Mouse (Mus musculus) cerebellum, adult 11 months (tissue): ENCODE data around the gene Pmpca.
"Not testable (repeated sequence)": the region's sequence is repeated elsewhere in the genome, so short reads cannot be mapped to it uniquely, and the experiment has no call there.

ENCODE experiments used
- DNase-seq: peaks from one replicate; pipeline ENCODE4 v3.0.0; 2022

Pmpca gene

DNA sequence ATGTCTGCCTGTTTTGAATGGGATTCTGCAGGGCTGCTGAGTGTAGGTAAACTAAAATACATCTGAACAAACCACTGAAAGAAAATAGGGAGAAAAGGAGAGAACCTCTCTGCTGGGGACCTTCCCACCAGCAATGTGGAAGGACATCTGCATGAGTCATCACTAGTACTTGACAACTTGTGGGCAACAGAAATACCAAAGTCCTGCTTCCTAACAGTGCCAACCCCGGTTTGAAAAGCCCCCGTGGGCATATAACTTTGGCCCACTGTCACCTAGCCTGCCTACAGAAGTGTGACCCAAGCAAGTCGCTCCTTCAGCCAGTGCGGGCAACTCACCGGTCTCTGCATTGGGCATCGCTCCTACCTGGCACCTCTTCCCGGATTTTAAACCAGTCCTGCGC is 16.7 kb upstream of the Pmpca start:
- no peak for DNase-seq

DNA sequence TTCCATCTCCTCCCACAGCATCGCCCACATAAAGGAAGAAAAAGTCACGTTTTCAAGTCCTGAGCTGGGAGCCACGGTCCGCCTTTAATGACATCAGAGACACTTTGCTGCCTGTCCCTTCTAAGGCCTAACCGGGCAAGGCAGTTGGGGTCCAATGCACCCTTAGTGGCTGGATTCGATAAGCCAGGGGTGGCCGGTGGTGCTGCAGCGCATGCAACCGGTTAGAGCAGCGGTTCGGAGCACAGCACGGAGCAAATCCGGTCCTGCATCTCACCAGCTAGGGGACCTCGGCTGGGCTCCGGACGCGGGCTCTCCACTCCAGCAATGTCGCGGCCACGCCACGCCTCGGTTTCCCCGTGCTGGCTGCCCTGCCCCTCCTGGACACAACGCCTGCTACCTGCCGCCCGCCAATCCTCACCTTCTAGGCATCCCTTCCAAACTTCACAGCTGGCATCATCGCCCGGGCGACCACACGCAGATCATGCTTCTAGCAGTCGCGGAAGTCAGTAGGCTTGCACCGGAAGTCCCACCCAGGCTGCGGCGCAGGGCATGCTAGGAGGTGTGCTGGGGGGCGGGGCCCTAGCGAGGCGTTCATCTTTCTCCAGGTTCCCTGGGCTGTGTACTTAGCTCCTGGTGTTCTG is 8.9 kb upstream of the Pmpca start, which contains the start of gene Snapc4:
Gene Snapc4, minus strand, starts transcription at position 523 of the 641 bp plus-strand sequence.
- DNase-seq = peak; percentile 71

DNA sequence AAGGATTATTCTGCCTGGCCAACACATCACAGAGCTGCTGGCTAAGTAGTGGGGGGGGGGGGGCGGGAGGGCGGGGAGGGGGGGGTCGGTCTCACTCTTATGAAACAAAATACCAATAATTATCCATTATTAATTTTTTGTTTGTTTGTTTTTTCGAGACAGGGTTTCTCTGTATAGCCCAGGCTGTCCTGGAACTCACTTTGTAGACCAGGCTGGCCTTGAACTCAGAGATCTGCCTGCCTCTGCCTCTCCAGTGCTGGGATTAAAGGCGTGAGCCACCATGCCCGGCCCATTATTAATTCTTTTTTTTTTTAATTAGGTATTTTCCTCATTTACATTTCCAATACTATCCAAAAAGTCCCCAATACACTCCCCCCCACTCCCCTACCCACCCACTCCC is 8.3 kb upstream of the Pmpca start:
- DNase-seq = not testable (repeated sequence)

DNA sequence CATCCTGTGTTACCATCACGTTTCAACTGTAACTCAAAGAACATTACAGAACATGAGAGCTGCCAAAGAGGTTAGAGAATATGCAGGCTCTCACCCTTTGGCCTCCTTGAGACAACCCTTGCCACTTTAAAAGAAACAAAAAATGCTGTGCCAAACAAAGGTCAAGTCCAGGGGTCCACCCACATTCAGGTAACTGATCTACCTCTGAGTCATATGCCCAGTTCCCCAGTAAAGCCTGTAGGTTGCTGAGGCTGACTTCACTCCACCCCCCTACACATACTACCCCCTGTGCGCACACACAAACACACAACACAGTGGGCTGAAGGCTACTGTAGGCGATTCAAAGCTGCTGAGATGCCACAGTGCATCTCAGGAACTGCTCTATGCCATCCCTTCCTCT is 1.4 kb upstream of the Pmpca start:
- DNase-seq = no peak

DNA sequence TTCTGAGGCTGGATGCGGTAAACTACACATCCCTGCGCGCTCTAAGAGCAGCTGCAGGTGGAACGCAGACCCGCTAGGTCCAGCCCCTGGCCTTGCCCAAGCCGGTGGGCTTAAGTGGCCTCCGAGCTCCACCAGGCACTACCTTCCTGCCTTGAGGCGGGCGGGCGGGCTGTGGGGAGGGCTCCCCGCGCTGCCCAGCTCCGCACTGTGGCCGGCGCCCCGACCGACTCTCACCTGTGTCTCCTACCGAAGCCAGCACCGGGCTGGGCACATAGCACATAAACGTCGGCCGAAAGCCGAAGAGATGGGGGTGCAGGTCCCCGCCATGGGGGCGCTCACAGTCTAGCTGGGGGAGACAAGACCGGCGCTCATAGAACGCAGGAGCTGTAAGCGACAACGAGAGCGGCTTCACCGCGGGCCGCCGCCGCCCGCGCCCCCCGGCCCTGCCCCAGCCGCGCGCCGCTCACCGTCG is 421 bp upstream of the Pmpca start:
- DNase-seq = peak; percentile 35

DNA sequence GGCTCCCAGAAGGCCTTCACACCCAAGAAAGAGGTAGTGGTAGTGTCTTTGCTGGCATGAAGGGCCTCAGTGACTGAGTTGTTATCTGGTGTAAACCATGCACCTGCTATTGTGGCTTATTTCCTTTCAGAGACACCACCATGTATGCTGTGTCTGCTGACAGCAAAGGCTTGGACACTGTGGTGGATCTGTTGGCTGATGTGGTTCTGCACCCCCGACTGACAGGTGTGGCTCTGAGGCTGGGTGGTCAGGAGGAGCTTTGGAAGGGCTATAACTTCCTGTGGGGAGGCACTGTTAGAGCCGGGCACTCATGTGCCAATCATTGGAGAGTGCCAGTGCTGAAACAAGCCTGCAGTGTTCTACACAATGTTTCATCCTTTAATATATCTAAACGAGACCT is 1.8 kb downstream of the Pmpca start:
- DNase-seq = no peak

DNA sequence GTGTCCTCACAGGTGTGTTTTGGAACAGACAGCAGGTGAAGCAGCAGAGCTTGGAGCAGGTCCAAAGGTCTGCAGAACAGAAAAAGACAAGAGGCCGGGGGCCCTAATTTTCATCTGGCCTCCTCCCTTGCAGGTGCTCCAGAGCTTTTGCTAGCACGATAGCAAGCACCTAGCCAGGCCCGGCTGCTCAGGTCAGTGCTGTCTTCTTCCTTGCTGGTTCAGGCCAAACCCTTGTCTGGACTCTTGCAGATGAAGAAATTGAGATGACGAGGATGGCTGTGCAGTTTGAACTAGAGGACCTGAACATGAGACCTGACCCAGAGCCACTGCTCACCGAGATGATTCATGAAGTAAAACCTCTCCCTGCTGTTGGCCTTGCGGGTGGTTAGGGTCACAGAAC is 2.5 kb downstream of the Pmpca start:
- DNase-seq = no peak

DNA sequence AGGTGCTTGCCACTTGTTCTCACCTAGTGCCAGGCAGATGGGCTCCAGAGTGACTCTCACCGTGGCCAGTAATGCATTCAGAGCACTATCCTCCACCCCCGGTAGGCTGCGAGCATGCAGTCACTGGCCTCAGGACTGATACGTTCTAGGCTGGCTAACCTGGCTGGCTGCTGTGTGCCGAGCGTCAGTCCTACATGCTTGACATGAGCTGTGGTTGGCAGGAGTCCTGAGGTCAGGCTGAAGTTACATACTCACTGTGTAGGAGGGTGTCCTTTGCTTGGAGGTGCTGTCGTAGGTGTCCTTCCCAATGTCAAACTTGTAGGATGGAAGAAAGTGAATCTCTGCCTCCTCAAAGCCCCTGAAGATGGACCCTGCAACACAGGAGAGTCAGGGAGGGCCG is 9.8 kb downstream of the Pmpca start:
- DNase-seq = no peak

DNA sequence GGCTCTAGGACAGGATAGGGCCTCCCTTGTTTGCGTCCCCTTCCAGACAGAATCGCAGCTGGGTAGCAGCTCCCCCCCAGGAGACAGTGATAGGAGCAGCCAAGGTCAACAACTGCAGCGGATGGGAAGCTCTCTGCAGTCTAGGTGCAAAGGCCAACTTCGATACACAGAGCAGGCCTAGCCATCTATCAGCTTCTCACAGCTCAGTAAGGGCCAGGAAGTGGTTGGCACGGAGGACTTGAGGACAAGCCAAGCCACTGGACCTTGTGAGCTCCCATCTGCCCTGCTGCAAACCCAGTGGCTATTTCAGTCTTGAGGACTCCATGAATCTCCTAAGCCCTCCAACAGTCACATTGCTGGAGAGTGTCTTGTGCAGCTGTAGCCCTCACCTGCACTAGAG is 10.5 kb downstream of the Pmpca start:
- no peak for DNase-seq

DNA sequence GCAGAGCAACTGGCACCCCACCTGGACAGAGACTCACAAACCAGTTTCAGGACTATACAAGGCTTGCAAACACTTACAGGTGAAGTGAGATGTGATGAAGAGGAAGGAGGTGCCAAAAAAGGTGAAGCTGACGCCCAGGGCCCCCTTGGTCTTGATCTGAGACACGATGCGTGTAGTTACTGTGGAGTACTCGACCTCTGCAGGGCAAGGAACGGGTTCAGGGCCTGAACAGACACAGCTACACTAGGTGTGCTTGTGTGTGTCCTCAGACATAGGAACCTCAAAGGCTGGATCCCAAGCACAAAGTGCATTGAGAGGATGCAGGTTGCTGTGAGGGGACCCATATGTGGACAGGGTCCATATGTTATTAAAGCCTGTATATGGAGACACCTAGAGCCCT is 11.2 kb downstream of the Pmpca start:
- DNase-seq = no peak

DNA sequence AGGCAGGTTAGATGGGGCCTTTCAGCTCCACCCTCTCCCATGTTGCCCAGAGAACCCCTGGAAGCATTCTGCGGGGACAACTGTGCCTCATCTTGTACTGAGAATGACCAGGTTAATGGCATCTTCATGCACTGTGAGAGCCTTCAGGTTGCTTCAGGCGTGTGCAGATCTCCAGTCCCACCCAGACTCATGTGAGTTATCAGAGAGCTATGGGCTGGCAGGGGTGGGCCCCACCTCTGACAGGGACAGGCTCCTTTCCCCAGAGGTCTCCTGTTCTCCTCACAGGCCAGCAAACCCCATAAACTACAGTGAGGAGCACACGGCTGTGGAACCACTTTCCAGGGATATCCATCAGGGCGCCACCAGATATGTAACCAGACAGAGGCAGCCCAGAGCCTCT is 11.9 kb downstream of the Pmpca start:
- DNase-seq = no peak

DNA sequence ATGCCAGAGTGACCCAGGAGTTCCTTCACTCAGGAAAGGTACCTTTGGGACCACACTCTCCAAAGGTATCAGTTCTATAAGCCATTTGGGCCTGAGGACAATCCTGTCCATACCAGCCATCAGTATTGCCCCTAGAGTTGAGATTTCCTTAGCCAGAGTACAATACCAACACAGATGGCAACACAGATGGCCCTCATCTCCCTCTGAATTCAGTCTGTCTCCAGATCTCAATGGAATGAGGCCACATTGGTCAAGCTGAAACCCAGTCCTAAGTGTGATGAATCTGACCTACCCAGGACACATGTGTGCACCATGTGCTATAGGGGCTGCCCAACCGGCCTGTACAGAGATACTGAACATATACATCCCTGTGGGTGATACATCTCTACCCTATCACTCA is 13.1 kb downstream of the Pmpca start:
- DNase-seq = peak; percentile 37

DNA sequence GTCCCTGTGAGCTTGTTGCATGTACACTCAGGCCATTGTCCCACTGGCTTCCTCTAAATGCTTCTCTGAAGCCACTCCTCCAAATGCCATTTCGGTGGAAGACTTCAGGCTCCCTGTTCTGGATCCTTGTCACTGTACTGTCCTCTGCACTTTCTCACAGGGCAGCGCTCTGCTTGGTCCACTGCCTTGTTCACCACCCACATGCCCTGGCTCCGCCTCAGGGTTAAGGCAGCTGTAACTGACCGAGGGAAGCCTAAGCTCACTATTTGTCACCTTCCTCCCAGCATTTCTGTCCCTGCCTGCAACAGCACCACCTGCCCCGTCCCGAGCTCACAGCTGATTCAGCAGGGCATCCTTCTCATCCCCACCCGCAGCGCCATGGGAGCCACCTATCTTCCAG is 14.2 kb downstream of the Pmpca start:
- DNase-seq = no peak

DNA sequence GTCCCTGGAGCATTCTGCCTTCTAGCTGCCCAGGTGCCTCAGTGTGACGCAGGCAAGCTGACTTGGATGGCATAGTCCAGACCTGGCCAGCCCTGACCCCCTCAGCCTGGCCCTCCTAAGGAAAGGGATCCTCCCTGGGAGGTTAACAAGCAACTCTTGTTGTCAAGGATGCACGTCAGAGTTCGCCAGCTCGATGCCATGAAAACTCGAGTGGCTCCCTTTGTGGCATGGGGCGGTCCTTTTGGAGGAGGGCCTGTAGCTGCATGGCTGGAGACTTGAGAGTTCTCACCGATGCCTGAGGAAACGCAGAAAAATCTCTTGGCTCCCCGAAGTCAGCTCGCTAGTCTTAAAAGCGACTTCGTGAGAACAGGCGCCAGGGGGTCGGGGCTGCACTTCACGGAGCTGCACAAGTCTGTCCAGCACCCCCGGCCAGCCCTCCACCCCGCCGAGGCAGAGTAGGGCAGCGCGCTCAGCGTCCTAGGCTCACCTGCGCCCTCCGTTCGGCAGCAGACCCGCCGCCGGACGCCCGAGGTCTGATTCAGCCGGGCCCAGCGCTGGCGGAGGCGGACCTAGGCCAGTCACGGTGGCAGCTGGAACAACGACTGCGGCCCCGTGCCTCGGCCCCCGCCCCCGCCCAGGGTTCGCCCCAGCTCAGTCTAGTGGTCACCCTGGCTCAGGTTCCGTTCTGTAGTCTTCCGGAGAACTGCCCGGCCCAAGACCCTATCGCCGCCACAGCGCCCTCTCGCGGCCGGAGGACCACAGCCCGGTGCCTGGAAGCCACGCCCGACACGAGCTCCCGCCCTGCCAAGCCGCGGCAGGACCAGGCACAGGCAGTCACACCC is 19.6 kb downstream of the Pmpca start, which contains the start of gene Inpp5e:
Gene Inpp5e, minus strand, starts transcription at position 689 of the 842 bp plus-strand sequence.
- DNase-seq = peak; percentile 97

DNA sequence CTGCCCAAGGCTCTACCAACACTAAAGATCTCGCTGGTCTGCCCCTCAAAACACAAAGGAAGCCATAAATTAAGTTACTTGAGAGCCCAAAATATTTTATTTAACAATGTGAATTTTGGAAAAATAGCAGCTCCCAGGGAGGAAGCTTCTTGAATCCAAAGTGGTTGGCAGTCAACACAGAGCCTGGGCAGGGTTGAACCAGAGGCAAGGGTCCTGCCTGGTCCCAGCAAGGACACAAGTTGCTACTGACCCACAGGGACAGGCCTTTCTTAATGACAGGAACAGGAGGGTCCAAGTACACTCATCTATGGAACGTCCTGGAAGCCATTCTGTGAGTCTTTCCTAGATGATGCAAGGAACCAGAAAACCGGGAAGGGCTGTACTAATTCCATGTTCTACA is 20.2 kb downstream of the Pmpca start:
- no peak for DNase-seq

DNA sequence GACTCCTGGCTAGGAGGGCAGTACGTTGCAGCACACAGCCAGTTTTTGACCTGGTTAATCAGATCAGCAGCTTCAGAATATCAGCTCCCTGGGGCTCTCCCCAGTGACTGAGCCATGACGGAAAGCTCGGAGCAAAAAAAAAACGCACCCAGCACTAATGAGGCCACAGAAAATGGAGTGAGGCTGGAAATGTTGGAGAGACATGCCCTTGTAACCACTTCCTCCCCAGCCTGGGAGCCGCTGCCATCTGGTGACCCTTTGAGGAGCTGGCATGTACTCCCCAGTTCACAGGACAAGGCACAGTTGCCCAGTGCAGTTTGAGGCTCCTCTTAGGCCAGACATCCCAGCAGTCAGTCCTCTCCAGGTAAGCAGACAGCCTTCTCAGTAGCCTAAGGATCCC is 21.0 kb downstream of the Pmpca start:
- peak; percentile 40 for DNase-seq

DNA sequence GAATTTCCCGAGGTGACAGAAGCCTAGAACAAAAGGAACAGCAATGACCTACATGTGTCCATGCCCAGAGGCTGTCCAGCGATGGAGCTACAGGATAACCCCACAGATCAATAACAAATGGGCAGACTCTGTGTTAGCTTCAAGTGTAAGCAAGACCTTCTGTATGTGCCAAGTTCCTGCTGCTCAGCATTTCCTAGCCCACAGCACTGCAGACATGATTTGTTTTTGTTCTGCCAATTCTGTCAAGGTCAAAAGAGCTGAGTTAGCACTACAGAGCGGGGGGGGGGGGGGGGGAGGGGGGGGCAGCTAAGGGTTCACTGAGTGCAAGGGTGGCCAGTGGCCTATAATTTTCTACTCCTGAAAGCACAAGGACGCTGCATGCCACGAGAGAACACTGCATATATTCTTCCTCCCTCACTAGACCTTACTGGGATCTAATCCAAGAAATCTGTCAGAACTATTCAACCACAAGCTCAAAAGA is 21.8 kb downstream of the Pmpca start:
- DNase-seq = no peak

DNA sequence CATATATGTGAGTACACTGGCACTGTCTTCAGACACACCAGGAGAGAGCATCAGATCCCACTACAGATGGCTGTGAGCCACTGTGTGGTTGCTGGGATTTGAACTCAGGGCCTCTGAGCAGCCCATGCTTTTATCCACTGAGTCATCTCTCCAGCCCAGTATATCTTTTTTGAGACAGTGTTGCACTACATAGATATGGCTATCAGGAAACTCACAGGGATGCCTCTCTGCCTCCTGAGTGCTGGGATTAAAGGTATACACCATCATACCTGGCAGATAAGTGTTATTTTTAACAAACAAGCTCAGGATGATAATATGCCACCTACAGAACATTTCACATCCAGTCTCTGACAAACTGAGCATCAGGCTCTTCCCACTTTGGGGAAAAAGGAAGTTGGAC is 27.9 kb downstream of the Pmpca start:
- DNase-seq = no peak

DNA sequence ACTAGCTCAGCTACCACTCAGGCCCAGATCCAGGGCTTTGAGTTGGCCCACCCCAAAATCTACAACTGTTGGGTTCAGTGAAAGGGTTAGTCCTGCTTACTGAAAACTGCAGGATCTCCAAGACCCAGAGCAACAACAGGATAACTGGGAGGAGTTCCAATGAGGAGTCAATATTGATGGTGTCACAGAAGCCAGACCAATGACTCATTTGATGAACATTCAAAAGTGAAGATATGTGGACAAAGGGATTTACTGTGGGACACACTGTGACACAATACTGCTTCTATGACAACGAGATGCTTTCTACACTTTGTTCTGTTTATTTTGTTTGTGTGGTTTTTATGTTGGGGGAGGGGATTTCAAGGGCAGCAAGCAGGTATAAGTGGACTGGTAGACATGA is 29.0 kb downstream of the Pmpca start:
- no peak for DNase-seq

DNA sequence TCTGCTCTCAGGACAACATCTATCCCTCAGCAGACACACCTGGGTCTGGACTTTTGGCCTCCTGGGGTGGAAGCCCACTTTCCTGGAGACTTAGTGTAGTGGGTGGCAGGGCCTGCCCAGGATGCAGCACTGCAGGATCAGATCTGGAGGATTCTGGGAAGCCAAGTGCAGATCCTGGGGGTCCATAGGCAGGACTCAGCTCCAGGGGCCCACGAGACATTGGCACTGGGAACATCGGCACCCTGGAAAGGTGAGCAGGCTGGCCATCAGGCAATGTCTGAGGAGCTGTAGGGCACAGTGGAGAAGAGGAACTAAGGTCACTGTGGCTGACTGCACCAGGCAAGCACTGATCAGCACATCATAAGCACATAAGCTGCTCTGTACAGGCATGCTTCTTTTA is 32.8 kb downstream of the Pmpca start:
- no peak for DNase-seq

DNA sequence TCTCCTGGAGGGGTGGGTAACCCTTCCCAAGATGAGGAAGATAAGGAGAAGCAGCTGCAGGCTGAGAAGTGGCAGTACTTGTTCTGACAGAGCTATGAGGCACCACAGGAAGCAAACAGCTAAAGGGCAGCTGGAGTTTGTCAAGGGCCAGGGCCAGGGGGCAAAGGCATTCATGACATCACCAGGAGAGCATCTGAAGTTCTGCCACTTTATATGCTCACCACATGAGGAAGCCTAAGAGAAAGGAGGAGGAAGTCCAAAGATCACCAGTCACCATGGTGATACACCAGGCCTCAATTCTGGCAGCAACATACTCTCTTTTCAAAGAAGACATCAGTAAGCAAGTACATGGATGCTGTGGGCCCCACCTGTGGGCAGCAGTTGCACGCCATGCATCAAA is 33.9 kb downstream of the Pmpca start:
- no peak for DNase-seq

DNA sequence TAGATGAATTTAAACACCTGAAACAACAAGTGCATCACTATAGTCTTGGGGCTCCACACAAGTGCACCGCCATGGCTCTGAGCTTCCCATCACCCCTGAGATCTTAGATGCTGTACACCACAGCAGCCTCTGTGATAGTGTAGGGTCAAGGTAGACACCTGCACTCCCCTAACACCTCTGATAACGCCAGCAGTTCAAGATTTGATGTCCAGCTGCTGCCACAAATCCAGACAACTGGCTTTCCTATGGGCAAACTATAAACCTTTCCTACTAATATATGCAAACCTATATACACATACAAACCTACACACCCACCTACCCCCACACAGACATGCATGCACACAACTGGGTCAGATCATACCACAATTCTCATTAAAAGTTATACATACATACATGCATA is 35.4 kb downstream of the Pmpca start:
- DNase-seq = no peak

DNA sequence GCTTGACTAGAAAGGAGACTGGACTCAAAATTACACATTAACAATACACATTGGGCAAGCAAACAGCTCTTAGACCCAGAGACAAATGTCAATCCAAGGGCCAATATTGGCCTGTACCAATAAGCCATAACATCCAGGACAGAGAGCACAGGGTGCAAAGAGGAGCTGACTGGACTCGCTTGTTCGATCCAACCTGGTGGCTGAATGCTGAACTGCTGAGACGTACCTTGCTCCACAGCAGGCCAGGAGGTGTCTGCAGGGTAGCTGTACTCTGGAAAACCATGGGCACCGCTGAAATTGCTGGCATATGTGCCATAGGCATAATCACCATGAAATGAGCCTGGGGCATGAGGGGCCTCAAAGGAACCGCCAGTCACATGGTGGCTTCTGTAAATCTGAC is 40.7 kb downstream of the Pmpca start:
- DNase-seq = no peak
